Mouse (Mus musculus): ENCODE results near the gene Nfib. TPM values are rescaled to one million over a fixed set of nuclear protein-coding genes. Genes with fewer than 3 reads are reported as not detected.

The Nfib gene
- total and polyA plus RNA-seq, 3 experiments, result not detected

DNA sequence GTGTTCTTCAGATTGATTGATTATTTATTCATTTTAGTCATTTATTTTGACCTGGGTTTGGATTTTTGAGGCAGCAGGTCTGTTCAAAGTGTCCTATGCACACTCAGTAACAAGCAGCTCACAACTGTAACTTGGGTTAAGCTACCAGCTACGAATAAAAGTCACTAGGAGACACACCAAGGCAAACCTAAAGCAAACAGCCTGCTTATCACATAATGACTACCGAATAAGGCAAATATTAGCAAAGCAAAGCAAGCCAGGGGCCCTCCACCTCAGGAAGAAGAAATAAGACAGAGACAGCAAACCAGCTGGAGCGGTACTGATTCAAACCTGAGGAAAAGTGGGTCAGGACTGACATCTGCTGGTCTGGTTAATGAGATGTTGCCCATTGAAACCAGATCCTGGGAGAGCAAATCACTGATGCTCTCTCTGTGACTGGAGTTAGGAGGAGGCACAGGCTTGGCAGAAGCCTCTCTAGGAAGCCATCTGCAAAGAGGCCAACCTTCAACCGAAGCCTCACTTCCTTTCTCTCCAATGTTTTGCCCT lies 116.1 kb downstream of the Nfib start:
- no peak for TF ChIP-seq E2F4 (IDR thresholded peaks at IDR 0.05; ENCODE audit: borderline replicate concordance, low read depth, low read length)
- TF ChIP-seq MEF2A (IDR thresholded peaks at IDR 0.05; ENCODE audit: extremely low read depth, insufficient replicate concordance, low read depth, low read length, poor library complexity, severe bottlenecking), result no peak
- TF ChIP-seq NRF1 (IDR thresholded peaks at IDR 0.05; ENCODE audit: insufficient read depth, low read depth, low read length, poor library complexity, severe bottlenecking), result no peak
- TF ChIP-seq POLR2AphosphoS2 (IDR thresholded peaks at IDR 0.05; ENCODE audit: low read length), result no peak
- TF ChIP-seq SIN3A (IDR thresholded peaks at IDR 0.05; ENCODE audit: low read length), result no peak
- Histone ChIP-seq H3K36me3 (ENCODE audit: control insufficient read depth in 1 of 2, insufficient read depth in 2 of 2, low read length in 2 of 2) (no peaks in the 10 kb centered on the region), H3K27me3 (ENCODE audit: control insufficient read depth in 1 of 2, insufficient read depth in 2 of 2, low read length in 2 of 2) (no peaks in the 10 kb centered on the region), H3K4me3 (ENCODE audit: control insufficient read depth in 1 of 2, insufficient read depth in 1 of 2, low read depth in 2 of 2, low read length in 2 of 2) (no peak overlapping the region), H3K79me2 (ENCODE audit: control insufficient read depth, insufficient read depth, low read length, poor library complexity) (no peaks in the 10 kb centered on the region), H3K9me3 (replicated peaks; ENCODE audit: insufficient read depth, low read length) (no peaks in the 10 kb centered on the region), H3K27ac (ENCODE audit: control insufficient read depth, low read depth, low read length) (no peak overlapping the region), H3K9ac (ENCODE audit: control insufficient read depth, low read depth, low read length, poor library complexity, severe bottlenecking) (no peak overlapping the region), H3K4me1 (ENCODE audit: control insufficient read depth in 1 of 2, insufficient read depth in 2 of 2, low read length in 2 of 2) (no peaks in the 10 kb centered on the region)
- no peak for DNase-seq (ENCODE audit: low read depth, low spot score)

DNA sequence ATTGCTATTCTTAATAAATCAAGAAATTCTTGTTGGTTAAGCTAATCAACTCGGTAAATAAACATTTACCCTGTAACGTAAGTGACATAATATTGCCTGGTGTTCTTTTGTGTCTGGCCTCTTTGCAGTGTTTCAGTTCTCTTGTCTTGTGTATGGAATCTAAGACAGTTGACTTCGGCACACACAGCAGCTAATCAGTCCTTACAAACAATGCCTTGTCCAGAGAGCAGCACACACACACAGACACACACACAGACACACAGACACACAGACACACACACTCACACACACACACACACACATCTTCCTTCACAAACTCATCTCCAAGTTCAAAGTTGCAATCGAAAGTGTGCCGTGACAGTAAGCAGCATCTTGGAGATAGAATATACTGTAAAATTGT lies 116.8 kb downstream of the Nfib start:
- no peaks in the 10 kb centered on the region for H3K36me3 ChIP-seq (ENCODE audit: control insufficient read depth in 1 of 2, insufficient read depth in 2 of 2, low read length in 2 of 2)

GRCm38 (mm10) chr4:82587146-82587870 lies 118.2 kb downstream of the Nfib start:
- no peak overlapping the region for H3K27ac ChIP-seq (ENCODE audit: control insufficient read depth, low read depth, low read length)
- H3K27me3 ChIP-seq (ENCODE audit: control insufficient read depth in 1 of 2, insufficient read depth in 2 of 2, low read length in 2 of 2), result no peaks in the 10 kb centered on the region
- no peaks in the 10 kb centered on the region for H3K79me2 ChIP-seq (ENCODE audit: control insufficient read depth, insufficient read depth, low read length, poor library complexity)
- TF ChIP-seq SMC3 (IDR thresholded peaks at IDR 0.05; ENCODE audit: low read depth, low read length) (no peak), MAX (IDR thresholded peaks at IDR 0.05; ENCODE audit: low read length) (no peak), TAL1 (IDR thresholded peaks at IDR 0.05; ENCODE audit: low read length) (no peak), POLR2A (IDR thresholded peaks at IDR 0.05; ENCODE audit: control insufficient read depth in 1 of 2, insufficient read depth in 1 of 2, low read depth in 1 of 2, low read length in 2 of 2, poor library complexity in 1 of 2) (no peak), MYC (IDR thresholded peaks at IDR 0.05; ENCODE audit: low read depth, low read length) (no peak), POLR2AphosphoS2 (IDR thresholded peaks at IDR 0.05; ENCODE audit: low read length) (no peak), RCOR1 (IDR thresholded peaks at IDR 0.05; ENCODE audit: low read depth, low read length) (no peak), ETS1 (IDR thresholded peaks at IDR 0.05; ENCODE audit: low read depth, low read length) (no peak), MXI1 (IDR thresholded peaks at IDR 0.05; ENCODE audit: low read depth, low read length) (no peak), UBTF (IDR thresholded peaks at IDR 0.05; ENCODE audit: borderline replicate concordance, insufficient read depth, low read depth, low read length) (no peak), ZNF384 (IDR thresholded peaks at IDR 0.05; ENCODE audit: low read depth, low read length) (no peak), BHLHE40 (IDR thresholded peaks at IDR 0.05; ENCODE audit: borderline replicate concordance, low read depth, low read length) (no peak), NRF1 (IDR thresholded peaks at IDR 0.05; ENCODE audit: insufficient read depth, low read depth, low read length, poor library complexity, severe bottlenecking) (no peak), CHD2 (IDR thresholded peaks at IDR 0.05; ENCODE audit: low read length) (no peak)
- no peaks in the 10 kb centered on the region for H3K9me3 ChIP-seq (replicated peaks; ENCODE audit: insufficient read depth, low read length)
- no peak for DNase-seq (ENCODE audit: low read depth, low spot score)
- H3K36me3 ChIP-seq (ENCODE audit: control insufficient read depth in 1 of 2, insufficient read depth in 2 of 2, low read length in 2 of 2), result no peaks in the 10 kb centered on the region
- H3K4me1 ChIP-seq (ENCODE audit: control insufficient read depth in 1 of 2, insufficient read depth in 2 of 2, low read length in 2 of 2), result no peaks in the 10 kb centered on the region
- no peak overlapping the region for H3K9ac ChIP-seq (ENCODE audit: control insufficient read depth, low read depth, low read length, poor library complexity, severe bottlenecking)
- H3K4me3 ChIP-seq (ENCODE audit: control insufficient read depth in 1 of 2, insufficient read depth in 1 of 2, low read depth in 2 of 2, low read length in 2 of 2), result no peak overlapping the region

More for the DNA sequence above, 116.8 kb downstream of the Nfib start:
- no peaks in the 10 kb centered on the region for H3K79me2 ChIP-seq (ENCODE audit: control insufficient read depth, insufficient read depth, low read length, poor library complexity)
- no peaks in the 10 kb centered on the region for H3K9me3 ChIP-seq (replicated peaks; ENCODE audit: insufficient read depth, low read length)
- TF ChIP-seq ELF1 (IDR thresholded peaks at IDR 0.05; ENCODE audit: low read depth, low read length) (no peak), ZC3H11A (IDR thresholded peaks at IDR 0.05; ENCODE audit: low read depth, low read length) (no peak), TCF12 (IDR thresholded peaks at IDR 0.05; ENCODE audit: low read depth, low read length) (no peak), EP300 (IDR thresholded peaks at IDR 0.05; ENCODE audit: low read depth in 1 of 2, low read length in 2 of 2) (no peak), POLR2AphosphoS5 (IDR thresholded peaks at IDR 0.05; ENCODE audit: borderline replicate concordance, low read depth, low read length) (no peak), POLR2A (IDR thresholded peaks at IDR 0.05; ENCODE audit: control insufficient read depth in 1 of 2, insufficient read depth in 1 of 2, low read depth in 1 of 2, low read length in 2 of 2, poor library complexity in 1 of 2) (no peak), TAL1 (IDR thresholded peaks at IDR 0.05; ENCODE audit: low read length) (no peak), MAZ (IDR thresholded peaks at IDR 0.05; ENCODE audit: low read depth, low read length) (no peak), MAFK (IDR thresholded peaks at IDR 0.05; ENCODE audit: borderline replicate concordance, low read depth, low read length) (no peak), RAD21 (IDR thresholded peaks at IDR 0.05; ENCODE audit: low read depth, low read length) (no peak), TBP (IDR thresholded peaks at IDR 0.05; ENCODE audit: low read depth, low read length) (no peak), CHD1 (IDR thresholded peaks at IDR 0.05; ENCODE audit: low read depth, low read length) (no peak)
- H3K27me3 ChIP-seq (ENCODE audit: control insufficient read depth in 1 of 2, insufficient read depth in 2 of 2, low read length in 2 of 2), result no peaks in the 10 kb centered on the region
- H3K4me1 ChIP-seq (ENCODE audit: control insufficient read depth in 1 of 2, insufficient read depth in 2 of 2, low read length in 2 of 2), result no peaks in the 10 kb centered on the region
- no peak for DNase-seq (ENCODE audit: low read depth, low spot score)
- no peak overlapping the region for H3K4me3 ChIP-seq (ENCODE audit: control insufficient read depth in 1 of 2, insufficient read depth in 1 of 2, low read depth in 2 of 2, low read length in 2 of 2)
- H3K27ac ChIP-seq (ENCODE audit: control insufficient read depth, low read depth, low read length), result no peak overlapping the region
- H3K9ac ChIP-seq (ENCODE audit: control insufficient read depth, low read depth, low read length, poor library complexity, severe bottlenecking), result no peak overlapping the region
